Mouse (Mus musculus): ENCODE measurements around the gene Tdrd12. TPM values are rescaled to one million over a fixed set of nuclear protein-coding genes. Genes with fewer than 3 reads are reported as not detected.
"Not testable (repeated sequence)": the region's sequence is repeated elsewhere in the genome, so short reads cannot be mapped to it uniquely, and the experiment has no call there.

Tdrd12 gene
- polyA plus RNA-seq, 1 experiment: not detected

DNA sequence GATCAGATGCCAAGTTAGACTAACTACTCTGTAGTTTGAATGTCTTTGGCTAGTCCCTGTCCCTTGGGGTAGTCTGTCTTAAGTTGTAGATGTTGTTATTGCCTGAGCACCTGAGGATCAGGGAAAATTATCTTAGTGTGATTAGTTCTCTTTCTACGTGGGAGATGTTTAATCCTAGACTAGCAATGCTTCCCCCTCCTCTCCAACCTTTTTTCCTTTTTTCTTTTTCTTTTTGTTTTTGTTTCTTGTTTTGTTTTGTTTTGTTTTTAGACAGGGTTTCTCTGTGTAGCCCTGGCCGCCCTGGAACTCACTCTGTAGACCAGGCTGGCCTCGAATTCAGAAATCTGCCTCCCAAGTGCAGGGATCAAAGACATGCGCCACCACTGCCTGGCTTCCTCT is 18.7 kb upstream of the Tdrd12 start, which contains the start of gene Nudt19:
Gene Nudt19, minus strand, starts transcription at position 100 of the 399 bp plus-strand sequence.
- H3K4me1 ChIP-seq (ENCODE audit: control insufficient read depth, insufficient read depth, low read length): no peaks in the 10 kb centered on the region; the same call in 1 of the 2 replicates
- TF ChIP-seq POLR2A (IDR thresholded peaks at IDR 0.05; ENCODE audit: low read depth, low read length): no peak
- TF ChIP-seq CTCF (IDR thresholded peaks at IDR 0.05; ENCODE audit: borderline replicate concordance, insufficient read depth, low read length): no peak
- peak within 1 kb of the TSS; percentile 64 for H3K4me3 ChIP-seq (ENCODE audit: insufficient read depth, low read length)
- peak within 1 kb of the TSS; percentile 83 for H3K27ac ChIP-seq (ENCODE audit: insufficient read depth, low read length)

GRCm38 (mm10) chr7:35555224-35556204 is 18.0 kb upstream of the Tdrd12 start:
- H3K27ac ChIP-seq (ENCODE audit: insufficient read depth, low read length): peak overlapping the region; percentile 83
- TF ChIP-seq POLR2A (IDR thresholded peaks at IDR 0.05; ENCODE audit: low read depth, low read length) (peak; percentile 80), CTCF (IDR thresholded peaks at IDR 0.05; ENCODE audit: borderline replicate concordance, insufficient read depth, low read length) (no peak)
- no peaks in the 10 kb centered on the region; the same call in 1 of the 2 replicates for H3K4me1 ChIP-seq (ENCODE audit: control insufficient read depth, insufficient read depth, low read length)
- peak overlapping the region; percentile 64 for H3K4me3 ChIP-seq (ENCODE audit: insufficient read depth, low read length)

DNA sequence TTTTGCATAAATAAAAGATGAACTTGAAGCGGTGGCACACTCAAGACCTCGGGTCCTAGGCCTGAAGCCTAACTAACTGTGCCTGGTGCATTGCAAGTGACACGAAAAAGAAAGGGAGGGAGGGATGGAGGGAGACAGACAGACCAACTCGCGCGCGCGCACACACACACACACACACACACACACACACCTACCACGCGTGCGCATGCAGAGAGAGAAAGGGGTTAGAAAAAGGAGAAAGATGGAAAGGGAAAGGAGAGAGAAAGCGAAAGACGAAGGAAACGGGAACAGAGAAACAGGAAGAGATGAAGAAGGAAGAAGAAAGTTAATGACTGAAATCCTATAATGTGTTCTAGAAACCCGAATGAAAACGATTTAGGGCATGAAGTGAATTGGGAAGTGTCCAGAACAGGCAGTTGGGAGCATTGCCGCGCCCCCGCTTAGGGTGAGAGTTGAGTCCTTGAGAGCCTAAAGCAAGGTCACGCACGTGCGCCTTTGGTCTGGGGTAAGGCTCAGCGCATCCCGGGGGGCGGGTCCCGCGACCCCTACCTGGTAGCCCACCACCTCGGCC is 17.1 kb upstream of the Tdrd12 start:
- Histone ChIP-seq H3K27ac (ENCODE audit: insufficient read depth, low read length) (peak overlapping the region; percentile 16; the same call in 1 of the 2 replicates), H3K4me3 (ENCODE audit: insufficient read depth, low read length) (peak overlapping the region; percentile 64), H3K4me1 (ENCODE audit: control insufficient read depth, insufficient read depth, low read length) (no peaks in the 10 kb centered on the region; the same call in 1 of the 2 replicates)
- TF ChIP-seq CTCF (IDR thresholded peaks at IDR 0.05; ENCODE audit: borderline replicate concordance, insufficient read depth, low read length) (no peak), POLR2A (IDR thresholded peaks at IDR 0.05; ENCODE audit: low read depth, low read length) (no peak)

DNA sequence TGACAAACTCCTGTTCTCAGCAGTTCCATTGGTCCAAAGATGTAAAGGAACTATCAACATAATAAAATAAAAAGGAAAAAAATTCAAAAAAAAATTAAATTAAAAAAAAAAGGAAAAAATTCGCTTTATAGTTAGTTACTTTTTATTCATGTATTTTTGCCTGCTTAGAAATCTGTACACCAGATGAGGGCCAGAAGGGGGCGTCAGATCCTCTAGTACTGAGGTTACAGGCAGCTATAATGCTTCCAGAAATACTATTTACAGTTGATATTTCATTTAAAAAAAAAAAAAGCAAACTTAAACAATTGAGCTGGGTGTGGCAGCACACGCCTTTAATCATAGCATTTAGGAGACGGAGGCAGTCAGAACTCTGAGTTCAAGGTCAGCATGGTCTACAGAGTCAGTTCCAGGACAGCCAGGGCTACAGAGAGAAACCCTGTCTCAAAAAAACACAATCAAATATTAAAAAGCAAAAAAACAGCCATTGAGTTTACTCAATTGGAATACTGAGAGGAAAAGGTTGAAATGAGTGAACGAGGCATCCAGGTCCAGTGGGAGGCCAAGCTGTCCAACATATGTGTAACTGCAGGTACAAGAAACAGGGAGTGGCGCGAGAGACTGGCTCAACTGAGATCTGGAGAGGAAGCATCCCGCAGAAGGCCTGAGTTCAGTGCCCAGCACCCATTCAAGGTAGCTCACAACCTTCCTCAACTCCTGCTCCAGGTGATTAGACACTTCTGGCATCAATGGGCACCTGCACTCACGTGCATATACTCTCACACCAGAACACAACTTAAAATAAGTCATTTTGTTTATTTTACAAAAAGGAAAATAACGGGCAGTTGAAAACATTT is 16.4 kb upstream of the Tdrd12 start:
- TF ChIP-seq POLR2A (IDR thresholded peaks at IDR 0.05; ENCODE audit: low read depth, low read length) (no peak), CTCF (IDR thresholded peaks at IDR 0.05; ENCODE audit: borderline replicate concordance, insufficient read depth, low read length) (no peak)
- Histone ChIP-seq H3K4me3 (ENCODE audit: insufficient read depth, low read length) (peak overlapping the region; percentile 64), H3K27ac (ENCODE audit: insufficient read depth, low read length) (no peak overlapping the region), H3K4me1 (ENCODE audit: control insufficient read depth, insufficient read depth, low read length) (no peaks in the 10 kb centered on the region; the same call in 1 of the 2 replicates)

GRCm38 (mm10) chr7:35545881-35546280 is 8.3 kb upstream of the Tdrd12 start:
- H3K4me3 ChIP-seq (ENCODE audit: insufficient read depth, low read length): no peak overlapping the region
- H3K27ac ChIP-seq (ENCODE audit: insufficient read depth, low read length): no peak overlapping the region
- no peaks in the 10 kb centered on the region for H3K4me1 ChIP-seq (ENCODE audit: control insufficient read depth, insufficient read depth, low read length)
- TF ChIP-seq CTCF (IDR thresholded peaks at IDR 0.05; ENCODE audit: borderline replicate concordance, insufficient read depth, low read length): peak; percentile 87; the same call in 1 of the 2 replicates
- no peak for TF ChIP-seq POLR2A (IDR thresholded peaks at IDR 0.05; ENCODE audit: low read depth, low read length)

- Histone ChIP-seq H3K4me3 (ENCODE audit: insufficient read depth, low read length) (no peak overlapping the region), H3K27ac (ENCODE audit: insufficient read depth, low read length) (no peak overlapping the region), H3K4me1 (ENCODE audit: control insufficient read depth, insufficient read depth, low read length) (no peaks in the 10 kb centered on the region)
- TF ChIP-seq POLR2A (IDR thresholded peaks at IDR 0.05; ENCODE audit: low read depth, low read length) (no peak), CTCF (IDR thresholded peaks at IDR 0.05; ENCODE audit: borderline replicate concordance, insufficient read depth, low read length) (no peak)
These were observed 1.6 kb downstream of the Tdrd12 start for GRCm38 (mm10) chr7:35535750-35536512.

- not testable (repeated sequence) for H3K4me1 ChIP-seq (ENCODE audit: control insufficient read depth, insufficient read depth, low read length); H3K4me3 ChIP-seq (ENCODE audit: insufficient read depth, low read length); H3K27ac ChIP-seq (ENCODE audit: insufficient read depth, low read length)
These were observed 7.0 kb downstream of the Tdrd12 start for GRCm38 (mm10) chr7:35530544-35530943.

DNA sequence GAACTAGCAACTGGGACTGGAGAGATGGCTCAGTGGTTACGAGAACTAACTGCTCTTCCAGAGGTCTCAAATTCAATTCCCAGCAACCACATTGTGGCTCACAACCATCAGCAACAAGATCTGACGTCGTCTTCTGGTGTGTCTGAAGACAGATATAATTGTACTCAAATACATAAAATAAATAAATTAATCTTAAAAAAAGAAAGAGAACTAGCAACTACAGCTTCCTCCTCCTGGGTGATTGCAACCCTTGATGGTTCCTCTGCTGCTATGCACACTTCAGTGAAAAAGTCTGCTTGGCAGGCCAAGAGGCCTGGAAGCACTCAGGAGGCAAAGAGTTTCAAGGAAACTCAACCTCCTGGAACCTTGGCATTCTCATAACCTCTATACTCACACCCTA is 7.5 kb downstream of the Tdrd12 start:
- Histone ChIP-seq H3K27ac (ENCODE audit: insufficient read depth, low read length) (no peak overlapping the region), H3K4me1 (ENCODE audit: control insufficient read depth, insufficient read depth, low read length) (no peaks in the 10 kb centered on the region), H3K4me3 (ENCODE audit: insufficient read depth, low read length) (no peak overlapping the region)
- no peak for TF ChIP-seq CTCF (IDR thresholded peaks at IDR 0.05; ENCODE audit: borderline replicate concordance, insufficient read depth, low read length)
- TF ChIP-seq POLR2A (IDR thresholded peaks at IDR 0.05; ENCODE audit: low read depth, low read length): no peak

DNA sequence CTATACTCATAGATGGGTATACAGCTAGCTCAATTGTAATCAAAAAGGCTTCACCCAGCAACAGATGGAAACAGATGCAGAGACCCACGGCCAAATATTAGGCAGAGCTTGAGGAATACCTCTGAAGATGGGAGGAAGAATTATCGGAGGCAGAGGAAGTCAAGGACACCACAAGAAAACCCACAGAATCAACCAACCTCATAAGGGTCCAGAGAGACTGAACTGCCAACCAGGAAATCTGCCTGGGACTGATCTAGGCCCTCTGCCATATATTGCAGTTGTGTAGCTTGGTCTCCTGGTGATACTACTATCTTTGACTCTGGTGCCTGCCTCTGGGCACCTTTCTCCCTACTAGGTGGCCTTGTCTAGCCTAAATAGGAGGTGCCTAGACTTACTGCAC is 10.8 kb downstream of the Tdrd12 start:
- no peak overlapping the region for H3K4me3 ChIP-seq (ENCODE audit: insufficient read depth, low read length)
- no peak overlapping the region for H3K27ac ChIP-seq (ENCODE audit: insufficient read depth, low read length)
- no peaks in the 10 kb centered on the region for H3K4me1 ChIP-seq (ENCODE audit: control insufficient read depth, insufficient read depth, low read length)
- TF ChIP-seq POLR2A (IDR thresholded peaks at IDR 0.05; ENCODE audit: low read depth, low read length): no peak
